Mouse (Mus musculus) T-helper 1 cell (primary cell): ENCODE data around the gene Efna3.

Experiments used
- in situ Hi-C: fragments of 300-600 bp; cut with MboI, MseI; formaldehyde crosslinking; loops from one replicate; pipeline ENCODE4 v1.15.1; 2025; ENCODE audit warnings: high pct_unique_total_duplicates

The Efna3 gene

DNA sequence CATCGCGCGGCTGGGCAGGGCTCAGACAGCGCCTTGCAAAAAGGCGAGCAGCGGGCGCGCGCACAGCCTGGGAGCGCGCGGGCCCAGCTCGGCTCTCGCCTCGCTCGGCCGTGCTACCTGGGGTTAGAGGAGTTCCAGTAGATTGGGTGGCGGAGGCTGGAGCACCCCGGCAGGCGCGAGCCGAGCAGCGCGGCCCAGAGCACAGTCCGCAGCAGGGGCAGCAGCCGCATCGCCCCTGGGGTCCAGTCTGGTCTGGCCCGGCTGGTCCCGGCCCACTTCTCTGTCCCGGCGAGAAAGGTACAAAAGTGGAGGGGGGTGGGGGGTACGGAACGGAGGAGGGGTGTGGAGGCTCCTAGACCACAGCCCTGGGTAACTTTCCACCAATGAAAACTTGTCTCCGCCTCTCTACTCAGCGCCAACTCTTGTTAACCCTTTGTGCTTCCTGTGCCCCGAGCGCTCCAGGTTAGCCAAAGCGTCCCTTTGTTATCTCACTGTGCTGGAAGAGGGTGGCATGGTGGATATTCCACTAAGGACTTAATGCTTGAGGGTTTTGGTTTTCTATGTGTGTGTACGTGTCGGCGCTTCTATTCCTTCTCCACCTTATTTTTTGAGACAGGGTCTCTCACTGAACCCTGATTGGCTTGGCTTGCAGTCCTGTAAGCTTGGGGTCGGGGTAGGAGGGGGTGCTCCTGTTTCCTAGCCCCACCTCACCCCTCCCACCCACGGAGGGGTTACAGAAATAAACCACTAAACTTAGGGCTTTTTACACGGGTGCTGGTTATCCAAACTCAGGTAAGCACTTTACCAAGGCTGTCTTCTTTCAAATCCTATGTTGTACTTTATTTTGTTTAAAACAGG, 15.2 kb upstream of the Efna3 start, which contains the start of gene Efna4:
TSS of gene Efna4 (minus strand) at position 308 of the 858 bp plus-strand sequence.
- in situ Hi-C loops: no loop called here

DNA sequence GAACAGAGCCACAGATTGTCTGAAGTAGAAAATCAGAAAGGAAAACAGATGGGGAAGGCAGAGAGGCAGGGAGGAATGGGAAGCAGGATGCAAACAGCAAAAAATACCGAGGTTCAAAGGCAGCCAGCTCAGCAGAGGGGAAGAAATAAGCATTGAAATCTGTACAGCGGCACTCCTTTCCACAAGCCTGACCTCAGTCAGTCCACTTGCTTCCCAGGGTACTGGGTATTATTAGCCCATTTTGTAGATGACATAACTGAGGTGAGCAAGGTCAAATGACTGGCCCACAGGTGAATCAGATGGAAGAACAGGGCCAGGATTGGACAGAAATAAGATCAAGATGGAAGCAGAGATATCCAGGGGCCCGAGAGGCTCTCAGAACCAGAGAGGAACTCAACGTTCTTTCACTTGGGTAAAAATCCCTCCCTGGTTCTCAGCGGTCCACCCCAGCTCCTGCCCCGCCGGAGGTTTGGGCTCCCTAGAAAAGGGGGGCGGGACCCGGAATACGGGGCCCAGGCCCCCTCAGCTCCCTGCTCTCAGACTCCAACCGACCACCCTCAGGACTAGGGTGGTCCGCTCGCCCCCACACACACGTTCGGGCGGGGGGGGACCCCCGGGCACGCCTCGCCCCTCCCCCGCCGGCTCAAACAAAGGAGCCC, 14.4 kb upstream of the Efna3 start:
- in situ Hi-C loops: no loop called here

DNA sequence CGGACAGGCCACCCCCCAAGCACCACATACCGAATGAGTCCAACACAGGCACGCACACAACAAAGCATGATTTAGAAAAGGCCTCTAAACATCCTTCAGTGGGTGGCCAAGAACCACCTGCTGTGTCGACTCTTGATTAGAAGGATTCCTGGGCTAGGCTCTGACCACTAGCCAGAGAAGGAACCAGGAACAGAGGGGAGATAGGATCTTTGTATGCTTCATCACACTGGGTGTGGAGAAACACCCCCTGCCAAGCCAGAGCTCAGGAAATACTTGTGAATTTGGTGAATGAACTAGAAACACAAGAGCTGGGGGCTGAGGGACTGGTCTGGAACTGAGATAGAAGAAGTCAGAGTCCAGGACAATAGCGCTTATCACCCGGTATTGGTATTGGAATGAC, 13.8 kb upstream of the Efna3 start:
- in situ Hi-C loops: no loop called here

DNA sequence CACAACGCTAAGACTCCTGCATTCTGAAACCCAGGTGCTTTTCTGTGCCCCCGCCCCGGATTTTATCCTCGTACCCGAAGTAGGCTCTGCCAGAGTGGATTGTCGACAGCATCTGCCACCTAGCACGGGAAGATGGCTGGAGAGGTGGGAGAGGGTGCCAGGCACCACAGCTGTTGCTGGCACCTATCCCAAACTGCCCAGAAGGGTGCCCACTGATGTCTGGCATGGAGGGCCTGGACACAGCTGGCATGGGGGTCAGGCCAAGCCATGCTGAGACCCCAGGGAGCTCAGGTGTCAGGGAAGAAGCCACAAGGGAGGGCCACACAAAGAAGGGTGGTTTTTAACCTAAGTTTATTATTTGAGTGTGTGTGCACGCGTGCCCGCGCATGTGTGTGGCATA, 10.3 kb upstream of the Efna3 start:
- in situ Hi-C loops: no loop called here

DNA sequence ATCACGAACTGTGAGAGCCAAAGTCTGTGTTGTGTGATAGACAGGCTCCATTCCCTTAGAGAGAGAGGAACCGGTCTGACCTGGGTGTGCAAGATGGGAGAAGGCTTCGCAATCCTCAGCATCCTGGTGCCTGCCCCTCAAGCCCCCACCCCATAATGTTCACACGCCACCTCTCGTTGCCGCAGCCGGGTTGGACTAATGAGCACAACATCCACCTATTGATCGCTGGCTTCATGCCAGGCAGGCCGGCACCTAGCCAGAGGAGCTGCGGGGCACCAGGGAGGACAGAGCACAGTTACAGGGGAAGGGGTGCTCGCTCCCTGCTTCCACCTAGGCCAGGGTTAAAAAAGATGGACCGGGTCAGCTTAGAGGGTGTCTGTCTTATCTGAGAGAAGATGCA, 9.7 kb upstream of the Efna3 start:
- in situ Hi-C loops: no loop called here

DNA sequence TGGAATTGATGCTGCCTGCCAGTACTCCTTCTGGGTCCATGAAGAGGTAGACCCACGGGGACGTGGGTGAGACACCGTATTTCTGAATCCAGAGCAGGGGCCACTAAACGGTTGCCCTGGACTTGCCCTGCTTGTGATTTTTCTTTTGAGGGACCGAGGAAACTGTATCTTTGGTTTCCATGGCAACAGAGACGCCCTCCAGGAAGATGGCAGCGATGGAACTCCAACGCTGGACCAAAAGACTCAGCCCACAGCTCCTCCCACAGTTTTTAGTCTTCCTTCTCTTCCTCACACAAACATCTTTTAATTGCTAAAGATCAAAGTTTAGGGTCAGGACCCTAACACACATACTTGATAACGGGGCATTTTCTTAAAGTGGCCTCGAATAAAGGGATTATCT, 9.2 kb upstream of the Efna3 start:
- in situ Hi-C loops: no loop called here

DNA sequence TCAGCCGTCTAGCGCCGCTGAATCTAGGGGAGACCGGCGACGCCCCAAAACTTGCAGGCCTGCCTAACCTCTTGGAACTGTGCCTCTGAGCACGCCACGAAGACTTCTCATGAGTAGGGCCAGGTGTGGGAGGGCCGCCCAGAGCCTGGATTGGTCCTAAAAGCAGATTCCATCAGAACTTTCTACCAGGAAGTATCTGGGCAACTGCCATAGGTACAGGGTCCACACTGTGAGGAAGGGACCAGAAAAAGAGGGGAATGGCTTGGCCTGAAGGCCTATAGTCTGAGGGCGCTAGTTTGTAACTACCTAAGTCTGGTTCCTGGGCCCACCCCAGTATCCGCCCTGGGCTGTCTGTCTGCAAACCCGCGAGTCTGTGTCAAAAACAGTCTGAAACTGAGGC, 8.8 kb upstream of the Efna3 start:
- in situ Hi-C loops: no loop called here

DNA sequence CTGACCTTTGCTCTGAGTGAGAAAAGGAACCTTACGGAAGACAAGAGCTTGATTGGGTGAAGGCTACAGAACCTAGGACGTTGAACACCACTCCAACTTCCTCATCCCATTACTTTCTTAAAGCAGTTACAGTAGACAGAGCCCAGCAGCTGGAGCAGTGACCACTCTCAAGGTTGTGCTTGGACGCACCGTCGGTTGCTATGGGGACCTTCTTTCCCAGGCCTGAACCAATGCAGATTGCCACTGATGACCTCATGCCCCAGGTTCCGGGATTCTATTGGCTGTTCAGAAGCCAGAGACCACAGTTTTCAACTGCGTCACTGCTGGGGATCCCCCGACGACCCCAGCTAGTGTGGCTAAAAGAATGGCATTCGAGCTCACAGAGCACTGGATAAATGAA, 8.2 kb upstream of the Efna3 start:
- in situ Hi-C loops: no loop called here

DNA sequence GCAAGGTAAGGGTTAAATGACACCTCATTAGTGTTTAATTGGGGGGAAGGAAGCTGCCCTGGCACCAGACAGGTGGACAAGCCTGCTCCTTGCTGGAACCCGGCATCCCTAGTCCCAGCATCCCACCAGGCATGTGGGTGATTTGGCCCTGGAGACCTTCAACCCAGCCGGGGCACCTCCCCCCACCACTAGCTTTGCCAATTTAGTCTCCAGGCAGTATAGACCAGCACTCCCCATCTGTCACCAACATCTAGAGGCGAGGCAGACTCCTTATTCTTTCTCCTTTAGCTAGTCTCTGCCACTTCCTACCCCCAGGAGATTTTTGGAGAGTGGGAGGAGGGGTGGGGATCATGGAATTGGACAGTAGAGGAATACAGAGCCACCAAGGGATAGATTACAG, 7.6 kb upstream of the Efna3 start:
- in situ Hi-C loops: no loop called here

DNA sequence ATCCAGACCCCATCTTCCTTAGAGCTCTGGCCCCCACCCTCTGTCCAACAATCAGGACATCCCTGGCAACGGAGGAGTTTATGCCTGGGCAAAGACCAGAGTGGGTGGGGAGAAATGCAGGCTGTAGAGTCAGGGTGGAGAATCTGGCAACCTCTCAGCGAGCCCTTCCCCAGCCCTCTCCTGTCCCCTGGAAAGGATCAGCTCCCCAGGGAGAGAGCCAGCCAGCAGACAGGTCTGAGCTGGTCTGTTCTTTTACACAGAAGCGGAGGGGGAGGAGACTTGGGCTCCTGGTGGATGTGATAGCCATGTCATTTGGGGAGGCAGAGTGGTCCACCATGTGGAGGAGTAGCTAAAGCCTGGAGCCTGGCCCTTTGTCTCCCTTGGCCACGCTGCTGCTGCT, 5.9 kb upstream of the Efna3 start:
- in situ Hi-C loops: no loop called here

DNA sequence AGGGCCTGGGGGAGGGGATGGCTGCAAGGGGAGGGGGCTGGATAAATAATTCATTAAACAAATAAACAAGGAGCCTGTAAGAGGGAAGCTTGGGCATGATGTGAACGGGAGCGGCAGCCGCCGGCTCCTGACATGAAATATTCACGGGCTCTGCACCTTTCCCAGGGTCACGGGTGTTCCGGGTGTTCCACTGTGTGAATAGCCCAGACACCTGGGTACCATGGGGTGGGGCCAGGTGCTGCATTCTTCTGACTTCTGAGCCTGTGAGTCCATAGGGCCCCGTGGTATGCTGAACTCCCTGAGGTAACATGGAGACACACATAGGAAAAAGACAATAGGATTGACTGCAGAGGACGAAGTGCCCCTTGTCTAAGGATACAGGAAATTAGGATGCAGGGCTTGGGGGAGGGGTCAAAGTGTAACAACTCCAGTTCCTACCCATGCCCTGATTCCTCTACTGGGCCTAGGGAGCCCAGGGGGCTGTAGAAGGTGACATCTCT, 4.7 kb upstream of the Efna3 start:
- in situ Hi-C loops: no loop called here

DNA sequence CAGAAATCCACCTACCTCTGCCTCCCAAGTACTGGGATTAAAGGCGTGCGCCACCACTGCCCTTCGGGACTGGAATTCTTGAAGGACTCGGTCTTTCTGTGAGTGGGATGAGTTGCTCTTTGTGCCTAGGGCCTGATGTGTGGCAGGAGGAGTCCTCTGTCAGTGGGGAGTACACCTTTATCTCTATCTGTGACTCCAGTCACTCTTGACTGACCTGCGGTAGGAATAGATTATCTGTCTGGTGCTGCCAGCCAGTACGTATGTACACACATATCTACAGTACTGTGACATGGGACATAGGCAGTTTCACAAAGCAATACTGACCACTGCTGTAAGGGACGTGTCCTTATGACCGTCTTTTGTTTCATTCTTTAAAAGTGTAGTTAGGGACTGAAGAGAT, 3.1 kb upstream of the Efna3 start:
- in situ Hi-C loops: no loop called here

DNA sequence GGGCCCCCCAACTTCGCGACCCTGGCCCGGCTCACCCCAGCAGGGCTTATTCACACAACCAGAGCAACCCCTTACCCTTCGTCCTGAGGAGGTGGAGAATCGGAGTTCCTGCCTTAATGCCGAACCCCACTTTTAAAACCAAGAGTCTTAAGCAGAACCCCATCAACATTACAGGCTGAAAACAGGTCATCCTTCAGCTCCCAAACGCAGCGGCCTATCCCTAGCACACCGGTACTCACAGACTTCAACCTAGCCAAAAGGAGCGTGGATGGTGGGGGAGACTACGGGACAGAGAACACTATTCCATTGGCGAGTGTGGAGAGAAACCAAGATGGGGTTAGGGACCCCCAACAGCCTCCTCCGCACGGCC, 649 bp downstream of the Efna3 start:
- in situ Hi-C loops: loop anchor here (5.0 kb wide), 1 partner anchor 35 kb away; no protein-coding TSS in a partner anchor

DNA sequence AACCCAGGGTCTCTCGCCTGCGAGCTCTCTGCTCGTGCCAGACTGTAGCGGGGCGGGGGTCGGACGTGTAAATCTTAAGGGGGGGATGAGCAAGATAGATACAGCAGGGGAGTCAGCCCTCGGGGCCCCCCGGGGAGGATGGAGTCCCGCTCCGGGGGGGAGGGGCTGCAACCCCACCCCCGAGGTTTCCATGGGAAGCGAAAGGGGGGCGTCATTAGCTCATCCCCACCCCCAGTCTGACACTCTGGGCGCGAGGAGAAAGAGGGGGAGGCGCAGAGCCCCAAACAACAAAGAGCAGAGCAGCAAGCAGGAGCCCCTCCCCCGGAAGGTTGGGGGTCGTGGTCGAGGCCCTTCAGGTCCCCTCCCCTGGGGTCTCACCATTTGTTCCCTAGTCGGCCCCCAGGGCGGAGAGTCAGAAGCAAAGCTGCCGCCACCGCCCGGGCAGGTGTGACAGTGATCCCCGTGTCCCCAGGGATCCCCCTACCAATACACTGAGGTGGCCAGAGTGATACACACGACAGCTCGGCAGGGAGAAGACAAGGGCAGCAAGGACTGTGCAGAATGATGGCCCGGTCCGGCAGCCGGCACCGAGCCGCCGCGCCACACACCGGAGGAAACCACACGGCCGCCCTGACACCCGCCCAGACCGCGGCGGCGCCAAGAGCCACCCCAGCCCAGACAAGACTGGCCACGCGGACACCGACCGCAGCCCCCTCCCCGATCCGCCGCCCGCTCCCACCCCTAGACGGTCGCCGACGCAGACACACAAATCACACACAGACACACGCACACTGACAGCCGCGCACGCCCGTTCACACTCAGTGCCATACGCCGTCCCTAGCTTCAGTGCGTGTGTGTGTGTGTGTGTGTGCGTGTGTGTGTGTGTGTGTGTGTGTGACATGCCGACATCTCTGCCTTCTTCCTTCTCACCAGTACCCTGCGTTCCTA, 1.3 kb downstream of the Efna3 start:
- in situ Hi-C loops: loop anchor here (5.0 kb wide), 1 partner anchor 36 kb away; no protein-coding TSS in a partner anchor

DNA sequence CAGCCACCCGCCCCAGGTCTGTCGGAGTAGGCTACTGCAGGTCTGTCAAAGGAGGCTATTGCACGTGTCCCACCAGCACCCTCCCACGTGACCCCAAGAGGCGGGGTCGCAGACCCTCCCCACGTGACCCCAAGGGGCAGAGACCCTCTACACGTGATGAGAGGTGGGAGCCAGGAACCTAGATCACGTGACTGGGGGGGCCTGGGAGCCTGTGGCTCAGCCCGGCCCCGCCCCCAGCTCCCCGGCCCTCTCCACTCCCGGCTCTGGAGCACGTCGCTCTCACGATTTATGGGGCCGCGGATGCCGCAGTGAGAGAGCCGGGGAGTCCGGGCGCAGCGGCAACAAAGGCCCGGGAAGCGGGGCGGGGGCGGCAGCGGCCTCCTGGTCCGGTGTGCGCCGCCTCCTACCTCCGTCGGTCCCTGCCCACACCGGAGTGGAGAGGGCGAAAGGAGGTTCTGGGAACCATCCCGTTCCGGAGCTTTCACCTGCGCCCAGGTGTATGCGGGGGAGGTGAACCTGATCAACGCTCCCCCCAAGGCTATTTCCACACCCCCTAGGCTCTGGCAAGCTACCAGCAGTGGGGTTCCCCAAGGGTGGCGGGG, 2.1 kb downstream of the Efna3 start:
- in situ Hi-C loops: loop anchor here (5.0 kb wide), 1 partner anchor 37 kb away; no protein-coding TSS in a partner anchor

DNA sequence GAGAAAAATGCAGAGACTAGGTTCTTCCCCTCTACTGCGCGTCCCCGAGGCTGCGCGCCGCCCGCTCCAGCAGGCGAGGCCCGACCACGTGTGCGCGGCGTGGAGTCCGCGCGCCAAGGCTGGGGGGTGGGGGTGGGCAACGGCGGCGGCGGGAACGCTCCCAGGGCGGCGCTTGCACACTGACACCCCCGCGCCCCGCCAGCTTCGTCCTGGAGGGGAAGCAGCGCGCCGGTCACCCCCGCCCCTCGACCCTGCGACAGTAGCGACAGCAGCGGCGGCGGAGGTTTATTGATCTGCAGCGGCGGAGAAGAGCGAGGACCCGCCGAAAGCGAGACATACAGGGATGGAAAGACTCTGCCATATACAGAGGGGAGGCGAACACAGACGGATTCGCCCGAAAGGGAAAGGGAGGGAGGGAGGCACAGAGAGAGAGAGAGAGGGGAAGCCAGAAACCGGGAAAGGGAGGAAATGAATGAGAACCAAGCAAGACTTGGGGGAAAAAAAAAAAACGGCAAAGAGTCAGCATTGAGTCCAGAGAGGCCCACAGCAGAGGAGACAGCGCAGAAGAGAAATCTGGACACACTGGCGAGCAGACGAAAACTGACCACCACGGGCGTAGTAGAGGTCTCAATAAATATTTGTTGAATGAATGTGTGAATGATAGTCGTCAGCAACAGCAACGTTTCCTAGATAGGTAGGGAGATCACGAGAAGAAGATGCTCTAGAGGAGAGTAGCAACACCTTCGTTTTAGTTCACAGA, 3.0 kb downstream of the Efna3 start:
- in situ Hi-C loops: loop anchor here (5.0 kb wide), 1 partner anchor 38 kb away; no protein-coding TSS in a partner anchor

DNA sequence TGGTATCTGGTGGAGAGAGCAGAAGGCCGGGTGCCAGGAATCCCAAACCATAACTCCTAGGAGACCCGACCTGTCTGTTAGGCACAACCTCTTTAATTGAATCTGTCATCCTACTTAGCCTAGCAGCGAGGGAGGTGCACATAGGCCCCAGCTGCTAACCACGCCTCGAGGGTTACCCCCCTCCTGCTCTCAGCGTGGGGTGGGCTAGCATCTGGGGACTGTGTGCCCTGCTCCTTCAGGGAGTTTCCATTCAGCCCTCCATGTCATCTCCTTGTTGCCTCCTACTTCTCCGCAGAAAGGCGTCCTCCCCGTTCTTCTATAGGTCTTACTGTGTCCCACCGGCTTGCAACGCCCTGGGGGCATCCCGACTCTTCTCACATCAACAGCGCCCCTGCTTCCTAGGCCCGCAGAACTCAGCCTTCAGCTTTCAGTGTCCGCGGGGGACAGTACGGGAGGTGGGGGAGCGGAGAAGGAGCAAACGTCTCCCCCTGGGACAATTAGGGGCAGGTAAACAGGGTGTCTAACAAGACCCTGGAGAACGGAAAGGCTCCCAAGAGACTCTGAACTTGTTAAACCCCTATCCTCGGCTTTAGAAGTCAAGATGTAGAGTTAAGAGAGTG, 3.7 kb downstream of the Efna3 start:
- in situ Hi-C loops: no loop called here

DNA sequence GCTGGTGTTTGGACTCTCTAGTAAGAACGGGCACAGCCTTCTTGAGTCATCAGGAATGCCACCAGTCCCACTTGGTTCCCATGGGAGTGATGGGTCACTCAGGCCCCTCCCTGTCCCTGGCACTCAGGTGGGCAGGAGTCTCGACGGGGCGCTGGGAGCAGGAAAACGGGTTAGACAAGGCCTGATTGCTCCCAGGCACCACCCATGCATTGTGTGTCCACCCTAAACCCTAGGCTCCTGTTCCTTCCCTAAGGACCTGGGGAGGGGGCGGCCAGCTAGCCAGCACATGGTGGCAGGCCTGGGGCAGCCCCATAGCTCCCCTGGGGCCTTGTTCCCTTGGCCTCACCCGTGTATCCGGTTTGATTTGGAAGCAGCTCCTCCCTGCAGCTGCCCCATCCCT, 4.4 kb downstream of the Efna3 start:
- in situ Hi-C loops: no loop called here

DNA sequence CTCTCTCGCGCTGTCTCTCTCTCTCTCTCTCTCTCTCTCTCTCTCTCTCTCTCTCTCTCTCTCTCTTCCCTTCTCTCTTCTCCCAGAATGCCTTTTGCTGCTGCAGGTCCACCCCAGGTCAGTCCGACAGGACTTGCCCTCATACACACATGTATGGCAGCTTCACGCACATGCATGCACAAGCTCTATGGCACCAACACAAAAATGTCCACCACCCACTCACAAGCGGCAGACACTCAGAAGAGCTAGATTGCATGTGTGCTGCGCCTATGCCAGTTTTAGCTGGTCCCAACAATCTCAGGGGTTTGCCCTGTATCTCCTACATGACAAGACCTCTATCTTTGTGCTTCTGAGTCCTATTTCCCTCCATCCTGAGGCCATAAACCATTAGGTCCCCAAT, 5.5 kb downstream of the Efna3 start:
- in situ Hi-C loops: no loop called here

DNA sequence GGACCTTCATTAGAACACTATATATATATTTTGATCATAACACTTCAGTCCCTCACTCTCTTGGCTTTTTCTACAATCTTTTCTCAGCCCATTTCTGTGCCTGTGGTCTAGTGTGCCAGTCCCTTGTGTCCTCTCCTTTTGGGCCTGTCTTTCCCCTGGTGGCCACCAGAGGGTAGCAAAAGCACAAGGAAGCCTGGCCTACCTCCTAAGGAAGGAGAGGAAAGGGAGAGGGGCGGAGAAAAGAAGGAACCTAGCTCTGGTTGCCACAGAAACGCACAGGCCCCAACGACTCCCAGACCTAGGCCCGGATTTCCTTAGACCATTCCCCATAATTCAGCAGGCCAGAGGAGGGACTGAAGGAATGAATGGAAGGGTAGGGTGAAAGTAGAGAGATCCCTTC, 5.9 kb downstream of the Efna3 start:
- in situ Hi-C loops: no loop called here
